Mouse (Mus musculus) 3T3-L1 (cell line): ENCODE results near the gene Fyn.

Experiments
- DNase-seq: peaks from one replicate; pipeline ENCODE4 v3.0.0-alpha.2; 2015; ENCODE audit warnings: low read depth, low spot score

Fyn gene

DNA sequence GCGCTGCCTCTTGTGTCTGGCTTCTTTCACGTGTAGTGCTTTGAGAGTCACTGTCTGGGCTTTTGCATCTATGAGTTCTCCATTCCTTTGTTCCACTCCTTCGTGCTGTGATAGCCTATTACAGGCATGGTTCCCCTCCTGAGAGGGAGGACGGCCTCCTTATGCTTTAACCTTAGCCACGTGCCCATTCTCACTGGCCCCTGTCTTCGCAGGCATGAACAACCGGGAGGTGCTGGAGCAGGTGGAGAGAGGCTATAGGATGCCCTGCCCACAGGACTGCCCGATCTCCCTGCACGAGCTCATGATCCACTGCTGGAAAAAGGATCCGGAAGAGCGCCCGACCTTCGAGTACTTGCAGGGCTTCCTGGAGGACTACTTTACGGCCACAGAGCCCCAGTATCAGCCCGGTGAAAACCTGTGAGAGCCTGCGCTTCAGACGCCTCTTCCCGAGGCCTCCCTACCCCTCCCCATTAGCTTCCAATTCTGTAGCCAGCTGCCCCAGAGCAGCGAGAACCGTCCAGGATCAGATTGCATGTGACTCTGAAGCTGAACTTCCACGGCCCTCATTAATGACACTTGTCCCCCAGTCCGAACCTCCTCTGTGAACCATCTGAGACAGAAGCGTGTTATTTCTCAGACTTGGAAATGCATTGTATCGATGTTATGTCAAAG lies 195.0 kb downstream of the Fyn start:
- no peak for DNase-seq

DNA sequence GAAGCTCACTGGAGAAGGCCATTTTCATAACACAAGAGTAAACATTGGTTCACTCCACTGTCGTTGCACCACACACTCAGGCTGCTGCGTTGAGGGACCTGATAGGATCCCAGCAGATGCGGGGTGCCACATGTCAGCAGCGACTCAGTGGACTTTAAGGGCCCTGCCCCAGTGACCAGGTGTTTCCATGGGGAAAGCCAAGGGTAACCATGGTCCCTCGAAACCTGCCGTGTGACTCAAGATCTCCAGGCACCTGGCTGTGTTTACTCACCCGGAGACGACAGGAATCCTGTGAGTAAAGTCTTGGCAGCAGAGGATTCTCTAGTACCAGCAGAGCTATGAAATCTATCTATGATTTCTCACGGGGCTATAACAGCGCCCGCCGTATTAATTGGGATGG lies 198.2 kb downstream of the Fyn start:
- no peak for DNase-seq

GRCm38 (mm10) chr10:39568991-39569390 lies 200.3 kb downstream of the Fyn start:
- no peak for DNase-seq

DNA sequence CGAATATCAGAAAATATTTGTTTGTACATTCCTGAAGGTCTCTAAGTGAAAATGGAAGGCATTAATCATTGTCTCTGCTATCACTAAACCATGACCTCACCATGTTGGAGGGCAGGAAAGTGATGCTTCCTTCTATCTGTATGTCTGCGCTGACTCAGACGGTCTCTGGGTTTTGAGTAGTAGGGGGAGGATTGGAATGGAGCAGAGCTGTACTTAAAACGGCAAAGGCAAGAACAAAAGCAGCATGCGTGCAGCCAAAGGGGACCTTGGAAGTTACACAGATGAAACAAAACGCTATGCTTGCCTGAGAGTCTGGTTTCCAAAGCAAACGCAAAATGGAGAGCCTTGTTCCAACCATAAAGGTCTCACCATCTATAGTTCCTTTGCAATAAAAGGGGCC lies 202.4 kb downstream of the Fyn start:
- peak; percentile 44 for DNase-seq

- no peak for DNase-seq
Observed at GRCm38 (mm10) chr10:39572050-39572671, 203.5 kb downstream of the Fyn start.

GRCm38 (mm10) chr10:39572672-39573051 lies 204.0 kb downstream of the Fyn start:
- peak; percentile 85 for DNase-seq

GRCm38 (mm10) chr10:39576466-39576865 lies 207.8 kb downstream of the Fyn start:
- DNase-seq: no peak

DNA sequence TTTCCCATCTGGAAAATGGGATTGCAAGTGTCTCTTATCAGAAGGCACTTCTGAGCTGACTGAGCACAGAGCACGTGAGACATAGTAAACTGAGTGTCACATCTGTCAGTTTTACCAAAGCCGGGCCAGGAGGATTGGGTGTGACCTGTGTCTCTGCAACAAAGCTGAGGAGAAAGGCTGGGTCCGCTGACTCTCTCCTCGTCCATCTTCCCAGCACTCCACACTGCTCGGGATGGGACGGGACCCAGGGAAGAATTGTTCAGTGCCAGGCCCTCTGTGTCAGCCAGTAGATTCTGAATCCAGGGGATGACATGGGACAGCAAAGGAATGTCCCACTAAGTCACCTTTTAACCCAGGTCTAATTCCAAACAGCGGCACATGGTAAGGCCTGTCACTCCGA lies 211.8 kb downstream of the Fyn start:
- no peak for DNase-seq

DNA sequence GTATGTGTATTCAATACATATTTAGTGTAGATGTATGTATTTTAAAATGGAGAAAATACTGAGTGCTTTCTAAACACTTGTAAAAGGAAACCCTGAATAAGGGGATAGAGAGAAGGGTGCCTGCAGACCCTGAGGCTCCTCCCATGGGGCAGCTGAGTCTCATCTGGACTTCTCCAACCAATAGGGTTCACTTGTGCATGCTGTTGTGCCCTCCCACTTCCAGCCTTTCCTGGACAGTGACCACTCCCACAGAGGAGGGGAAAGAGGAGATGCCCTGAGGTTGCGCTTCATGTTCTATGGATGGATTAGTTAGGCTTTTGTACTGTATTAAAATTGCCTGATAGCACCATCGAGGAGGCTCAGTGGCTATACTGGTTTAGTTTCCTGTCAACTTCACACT lies 213.7 kb downstream of the Fyn start:
- DNase-seq: no peak

- no peak for DNase-seq
Observed at GRCm38 (mm10) chr10:39583718-39584117, 215.1 kb downstream of the Fyn start.

DNA sequence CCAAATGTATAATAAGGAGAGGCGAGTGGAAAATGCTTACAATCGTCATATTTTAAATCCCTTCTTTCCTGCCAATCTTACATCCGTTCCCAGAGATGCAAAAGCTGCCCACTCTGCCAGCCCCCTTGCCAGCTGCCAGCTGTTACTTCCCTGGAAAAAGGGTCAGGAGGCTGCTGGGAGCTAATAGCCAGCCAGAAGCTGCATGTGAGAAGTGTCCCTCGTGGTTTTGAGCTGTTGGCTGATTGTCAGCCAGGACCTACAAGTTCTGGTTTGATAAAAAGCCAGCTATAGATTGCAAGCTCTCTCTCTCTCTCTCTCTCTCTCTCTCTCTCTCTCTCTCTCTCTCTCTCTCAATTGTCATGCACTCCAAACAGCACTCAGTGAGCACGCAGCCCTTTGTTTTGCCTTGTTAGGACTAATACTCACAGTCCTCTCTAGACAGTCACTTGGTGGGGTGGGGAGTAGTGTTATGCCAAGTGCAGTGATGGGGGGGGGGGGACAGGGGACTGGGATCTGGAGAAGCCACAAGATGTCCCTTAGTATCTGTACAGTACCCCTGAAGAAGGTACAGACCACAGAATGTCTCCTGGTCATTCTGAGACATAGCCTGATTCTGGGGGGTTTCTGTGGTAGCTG lies 218.8 kb downstream of the Fyn start:
- no peak for DNase-seq

DNA sequence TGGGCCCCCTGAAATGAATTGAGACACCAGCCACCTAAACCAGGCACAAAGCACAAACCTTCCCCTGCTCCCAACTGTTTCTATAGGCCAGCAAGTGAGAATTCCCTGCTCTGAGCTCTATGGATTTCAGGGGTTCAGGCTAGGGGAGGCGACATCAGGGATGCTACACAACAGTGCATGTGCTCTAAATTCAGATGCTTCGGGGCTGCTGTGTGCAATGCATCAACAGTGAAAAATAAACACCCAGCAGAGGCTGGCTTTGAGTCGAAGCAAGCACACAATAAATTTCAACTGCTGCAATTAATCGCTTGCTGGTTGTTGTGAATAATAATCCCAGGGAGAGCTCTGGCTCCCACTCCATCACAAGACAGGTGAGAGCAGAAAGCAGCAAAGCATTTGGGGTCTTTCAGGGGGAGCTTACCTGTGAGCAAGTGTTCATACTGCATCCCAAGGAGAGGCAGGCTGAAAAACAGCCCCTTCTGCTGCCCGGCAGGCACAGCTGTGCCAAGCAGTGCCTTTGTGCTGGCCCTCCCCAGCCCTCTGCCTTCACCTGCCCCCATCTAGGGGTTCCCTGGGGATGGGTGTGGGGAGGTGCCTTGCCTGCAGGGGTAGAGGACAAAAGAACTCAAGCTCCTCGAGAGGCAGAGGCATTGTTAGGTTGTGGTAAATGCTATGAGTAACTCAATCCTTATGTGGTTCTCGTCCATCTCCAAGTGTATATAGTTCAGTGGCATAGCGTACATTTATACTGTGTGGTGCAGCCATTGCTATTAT lies 219.5 kb downstream of the Fyn start:
- DNase-seq: no peak

DNA sequence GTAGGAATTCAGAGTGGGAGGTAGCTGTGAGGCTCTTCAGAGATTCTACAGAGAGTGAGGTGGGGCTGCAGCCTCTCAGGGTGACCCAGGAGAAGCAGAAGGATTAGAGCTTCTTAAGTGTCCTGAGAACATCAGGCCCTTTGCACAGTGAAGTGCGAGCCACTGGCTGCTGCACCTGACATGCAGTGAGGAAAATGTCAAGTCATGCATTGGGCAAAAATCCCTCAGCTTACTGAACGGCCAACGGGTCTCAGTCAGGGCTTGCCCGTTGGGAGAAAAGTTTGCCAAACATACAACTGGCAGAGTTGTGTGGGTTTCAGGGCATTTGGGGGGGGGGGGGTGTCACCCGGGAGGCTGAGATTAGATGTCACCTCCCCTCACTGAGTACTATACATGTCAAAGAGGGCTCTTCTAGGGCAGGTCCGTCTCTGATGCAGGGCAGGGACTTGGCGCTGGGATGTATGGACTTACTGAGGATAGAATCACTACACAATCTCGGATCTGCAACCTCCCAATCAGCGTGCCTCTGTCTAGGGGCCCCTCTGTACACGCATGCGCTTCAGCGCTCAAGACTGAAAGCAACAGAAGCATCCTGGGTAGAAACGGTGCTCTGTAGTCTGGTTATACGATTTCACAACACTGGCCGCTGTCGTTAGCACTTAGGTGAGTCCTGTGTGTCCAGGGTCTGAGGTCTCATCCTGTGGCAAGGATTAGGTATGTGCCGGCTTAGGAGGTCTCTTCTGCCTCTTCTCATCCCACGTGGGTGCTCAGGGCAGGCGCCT lies 221.3 kb downstream of the Fyn start:
- no peak for DNase-seq

DNA sequence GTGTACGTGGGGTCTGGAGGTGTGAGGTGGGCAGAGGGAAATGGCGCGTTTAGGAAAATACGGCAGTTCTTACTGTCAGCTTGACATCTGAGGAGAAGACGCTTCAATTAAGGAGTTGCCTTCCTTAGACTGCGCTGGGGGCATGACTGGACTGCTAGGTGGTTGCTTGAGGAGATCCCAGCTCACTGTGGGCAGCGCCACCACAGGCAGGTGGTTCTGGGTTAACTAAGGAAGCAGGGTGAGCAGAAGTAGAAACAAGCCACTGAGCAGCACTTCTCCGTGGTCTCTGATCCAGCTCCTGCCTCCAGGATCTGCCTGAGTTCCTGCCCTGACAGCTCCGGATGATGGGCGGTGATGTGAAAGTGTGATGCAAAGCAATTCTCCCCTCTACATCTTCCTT lies 222.0 kb downstream of the Fyn start:
- DNase-seq: no peak

DNA sequence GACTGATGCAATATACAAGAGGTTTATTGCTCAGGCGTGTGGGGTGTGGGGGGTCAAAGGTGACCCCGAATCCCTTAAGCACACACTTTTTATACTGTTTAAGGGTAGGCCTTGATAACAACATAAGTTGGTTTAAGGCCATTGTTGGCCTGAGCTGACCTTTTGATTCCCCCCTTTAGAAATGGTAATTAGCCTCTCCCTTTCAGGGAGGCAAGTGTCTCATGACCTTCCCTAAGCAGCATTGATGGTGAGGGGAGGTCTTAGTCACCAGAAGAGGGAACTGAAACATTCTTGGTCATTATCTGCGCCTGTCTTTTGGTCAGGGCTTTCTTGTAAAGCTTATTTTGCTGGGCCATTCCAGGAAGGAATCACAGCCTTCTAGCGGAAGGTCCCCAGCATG lies 223.8 kb downstream of the Fyn start:
- no peak for DNase-seq

GRCm38 (mm10) chr10:39594716-39595115 lies 226.1 kb downstream of the Fyn start:
- no peak for DNase-seq

- peak; percentile 73 for DNase-seq
Observed at GRCm38 (mm10) chr10:39595862-39596261, 227.2 kb downstream of the Fyn start.

GRCm38 (mm10) chr10:39597116-39597791 lies 228.6 kb downstream of the Fyn start:
- DNase-seq: no peak

DNA sequence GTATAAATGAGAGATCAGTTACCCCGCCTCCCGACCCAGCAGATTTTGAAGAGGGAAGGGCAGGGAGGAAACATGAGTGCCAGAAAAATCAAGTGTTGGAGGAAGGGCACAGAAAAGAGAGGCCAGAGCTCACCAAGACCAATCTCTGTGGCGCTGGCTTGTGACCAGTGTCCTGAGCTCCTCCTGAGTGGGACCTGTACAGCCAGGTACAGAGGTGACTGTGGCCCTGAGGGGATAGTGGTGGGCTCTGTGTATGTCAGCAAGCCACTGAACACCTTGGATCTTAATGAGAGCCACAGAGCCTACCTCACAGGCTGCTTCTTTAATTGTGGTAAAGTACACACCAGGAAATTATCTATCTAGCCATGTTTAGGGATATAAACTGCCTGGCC lies 229.1 kb downstream of the Fyn start:
- DNase-seq: no peak

DNA sequence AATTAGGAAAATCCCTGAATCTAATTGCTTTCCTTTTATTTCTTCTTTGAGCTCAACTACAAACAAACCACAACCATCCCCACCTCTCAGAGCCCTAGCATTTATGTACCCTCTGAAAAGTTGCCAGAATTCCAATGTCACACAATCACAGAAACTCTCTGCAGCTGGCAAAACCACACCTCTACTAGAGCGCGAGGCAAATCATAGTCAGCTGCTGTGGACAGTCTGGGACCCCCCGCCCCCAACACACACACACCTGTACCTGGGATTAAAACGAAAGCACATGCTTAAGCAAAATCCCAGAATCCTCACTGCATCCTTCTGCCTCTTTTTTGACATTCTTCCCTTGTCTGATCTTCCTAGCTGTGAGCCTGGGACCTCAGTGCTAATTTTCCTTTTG lies 230.9 kb downstream of the Fyn start:
- no peak for DNase-seq

GRCm38 (mm10) chr10:39600115-39600514 lies 231.5 kb downstream of the Fyn start:
- no peak for DNase-seq
